Mouse (Mus musculus) spleen, adult 2 months (tissue): Measurements from ENCODE around the gene Dcp1b.

Experiments used
- CTCF ChIP-seq: fragments of 200-500 bp; IDR thresholded peaks from 2 replicates; pipeline ENCODE4 v1.5.1; 2011; ENCODE audit warnings: mild to moderate bottlenecking, inconsistent platforms; ENCODE audit not compliant: insufficient read depth, insufficient read length, insufficient replicate concordance; ENCODE audit errors: extremely low read depth
- POLR2A ChIP-seq: fragments of 200-500 bp; IDR thresholded peaks from 2 replicates; pipeline ENCODE4 v1.6.1; 2011; ENCODE audit warnings: low read depth, low read length, inconsistent platforms

DNA sequence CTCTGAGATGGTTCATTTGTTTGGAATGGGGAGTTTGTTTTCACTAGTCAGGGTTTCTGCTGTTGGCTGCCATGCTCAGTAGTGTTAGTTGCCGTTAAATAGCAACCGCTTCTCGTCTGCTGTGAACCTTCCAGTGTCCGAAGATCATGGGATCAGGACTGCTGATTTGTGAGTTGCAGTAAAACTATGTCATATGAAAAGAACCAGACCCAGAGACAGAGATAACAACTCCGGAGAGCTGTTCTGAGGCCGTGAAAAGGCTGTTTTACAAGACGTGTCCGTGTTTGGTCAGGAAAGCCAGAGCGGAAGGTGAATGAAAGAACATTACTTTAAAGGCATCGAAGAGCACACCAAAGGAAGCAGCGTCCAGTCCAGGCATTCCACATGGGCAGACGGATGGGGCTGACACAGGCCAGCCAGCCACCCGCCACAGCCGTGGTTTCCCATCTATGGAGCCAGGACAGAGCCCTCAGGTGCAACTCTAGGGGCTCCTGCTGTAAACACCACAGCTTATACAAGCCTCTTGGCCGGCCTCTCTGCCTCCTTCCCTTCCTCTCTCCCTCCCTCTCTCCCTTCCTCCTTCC, 18.6 kb downstream of the Dcp1b start:
- TF ChIP-seq CTCF: no peak
- TF ChIP-seq POLR2A: no peak
